Mouse (Mus musculus) liver, postnatal 0 days (tissue): ENCODE results near the gene Pam. TPM values are rescaled to one million over a fixed set of nuclear protein-coding genes. Genes with fewer than 3 reads are reported as not detected.

Experiments
- ATAC-seq: fragments of 200-750 bp; cut with Nextera tagmentation; 2 replicates; pipeline ENCODE4 v1.8.0; 2017; ENCODE audit warnings: mild to moderate bottlenecking, moderate library complexity
- DNase-seq: peaks from one replicate; pipeline ENCODE4 v3.0.0-alpha.2; 2016
- H3K27ac ChIP-seq: fragments of 300-500 bp; sonication (generic); 2 replicates; pipeline ENCODE4 v1.5.1; 2014; ENCODE audit warnings: antibody characterized with exemption, moderate library complexity, mild to moderate bottlenecking, low read depth
- H3K27me3 ChIP-seq: fragments of 300-500 bp; sonication (generic); 2 replicates; pipeline ENCODE4 v1.6.1; 2014; ENCODE audit warnings: low read length, control low read depth, mixed read lengths; ENCODE audit not compliant: insufficient read depth
- H3K36me3 ChIP-seq: fragments of 300-500 bp; sonication (generic); replicated peaks from 2 replicates; pipeline ENCODE4 v1.6.1; 2014; ENCODE audit warnings: mild to moderate bottlenecking, control low read depth, low read length, moderate library complexity, mixed read lengths; ENCODE audit not compliant: insufficient read depth
- H3K4me1 ChIP-seq: fragments of 300-500 bp; sonication (generic); 2 replicates; pipeline ENCODE4 v1.6.1; 2014; ENCODE audit warnings: antibody characterized with exemption, mild to moderate bottlenecking, control low read depth; ENCODE audit not compliant: insufficient read depth
- H3K4me2 ChIP-seq: fragments of 300-500 bp; sonication (generic); 2 replicates; pipeline ENCODE4 v1.6.1; 2014; ENCODE audit warnings: low read depth, mild to moderate bottlenecking, low read length, moderate library complexity, mixed read lengths
- H3K4me3 ChIP-seq: fragments of 300-500 bp; sonication (generic); 2 replicates; pipeline ENCODE4 v1.5.1; 2014; ENCODE audit warnings: low read depth, low read length
- H3K9ac ChIP-seq: fragments of 300-500 bp; sonication (generic); replicated peaks from 2 replicates; pipeline ENCODE4 v1.6.1; 2014; ENCODE audit warnings: mild to moderate bottlenecking, moderate library complexity
- H3K9me3 ChIP-seq: fragments of 300-500 bp; sonication (generic); 2 replicates; pipeline ENCODE4 v1.6.1; 2016; ENCODE audit warnings: mild to moderate bottlenecking, control low read depth, low read length, mixed read lengths
- CTCF ChIP-seq: sonication (generic); IDR thresholded peaks from 2 replicates; pipeline ENCODE4 v1.5.1; 2016; ENCODE audit warnings: antibody characterized with exemption, low read depth
- EP300 ChIP-seq: IDR thresholded peaks from 2 replicates; pipeline ENCODE4 v1.6.1; 2016; ENCODE audit warnings: antibody characterized with exemption, low read depth, mild to moderate bottlenecking
- WGBS: fragments of 180-500 bp; shearing (Covaris S2); extraction: QIAGEN DNeasy Blood & Tissue Kit; methylation state at CpG from one replicate; pipeline ENCODE4 v1.1.7; 2014; ENCODE audit not compliant: insufficient replicate concordance; 5-methylcytosine and 5-hydroxymethylcytosine counted together
- polyA plus RNA-seq: library from polyadenylated mRNA; unstranded; fragments of >200 nt; fragmentation: Nextera tagmentation; extraction: Ambion mirVana; gene quantifications from 2 replicates; pipeline ENCODE4 v1.2.1, GENCODE M21; 2015

Gene Pam
- polyA plus RNA-seq, 1 experiment from 2014 or later = 21.8 TPM

DNA sequence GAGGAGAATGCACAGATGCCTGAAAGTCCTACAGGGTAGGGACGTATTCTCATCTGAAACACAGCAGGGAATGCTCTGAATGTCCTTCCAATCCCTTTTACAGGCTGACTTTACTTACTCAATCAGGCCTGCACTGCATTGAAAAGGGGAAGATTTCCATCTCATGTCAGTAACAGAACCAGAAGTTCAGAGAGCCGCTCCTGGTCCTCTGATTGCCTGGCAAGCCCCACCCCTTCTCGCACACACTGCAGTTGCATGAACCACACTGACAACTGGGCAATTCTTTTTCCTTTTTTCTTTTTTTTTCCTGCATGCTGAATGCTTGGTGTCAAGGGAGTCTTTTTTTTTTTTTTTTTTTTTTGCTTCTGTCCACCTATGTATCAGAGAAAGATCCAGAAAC is 11.9 kb downstream of the Pam start:
- 57% methylated on average over 3 of the region's 3 CpGs for WGBS
- Histone ChIP-seq H3K9ac (no peak overlapping the region), H3K4me2 (no peak overlapping the region)

DNA sequence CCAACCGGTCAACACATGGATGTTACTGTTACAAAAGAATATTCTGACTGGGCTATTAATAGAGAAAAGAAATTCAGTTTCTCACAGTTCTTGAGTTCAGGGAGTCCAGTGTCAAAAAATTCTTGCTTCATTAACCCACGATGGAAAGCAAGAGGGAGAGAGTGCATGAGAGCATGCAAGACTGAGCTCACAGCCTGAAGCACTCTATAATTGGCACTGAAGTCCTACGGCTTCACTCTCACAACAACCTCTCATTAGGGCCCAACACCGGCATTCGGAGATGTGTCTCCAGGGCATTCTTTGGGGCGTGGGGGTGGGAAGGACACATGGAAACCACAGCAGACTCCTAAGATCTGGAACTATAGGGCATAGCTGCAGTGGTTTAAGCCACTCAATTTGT is 12.5 kb downstream of the Pam start:
- WGBS = 83% methylated on average over 6 of the region's 6 CpGs
- no peaks in the 10 kb centered on the region for H3K9me3 ChIP-seq
- no peak for TF ChIP-seq CTCF
- no peak for TF ChIP-seq EP300

More for the DNA sequence above, 11.9 kb downstream of the Pam start:
- no peak overlapping the region for H3K4me3 ChIP-seq
- DNase-seq (no peak), ATAC-seq (no peak)
- H3K36me3 ChIP-seq = no peaks in the 10 kb centered on the region
- TF ChIP-seq CTCF = no peak
- TF ChIP-seq EP300 = no peak
- H3K27ac ChIP-seq = no peak overlapping the region
- no peaks in the 10 kb centered on the region for H3K27me3 ChIP-seq
- no peaks in the 10 kb centered on the region for H3K9me3 ChIP-seq
- H3K4me1 ChIP-seq = no peaks in the 10 kb centered on the region

DNA sequence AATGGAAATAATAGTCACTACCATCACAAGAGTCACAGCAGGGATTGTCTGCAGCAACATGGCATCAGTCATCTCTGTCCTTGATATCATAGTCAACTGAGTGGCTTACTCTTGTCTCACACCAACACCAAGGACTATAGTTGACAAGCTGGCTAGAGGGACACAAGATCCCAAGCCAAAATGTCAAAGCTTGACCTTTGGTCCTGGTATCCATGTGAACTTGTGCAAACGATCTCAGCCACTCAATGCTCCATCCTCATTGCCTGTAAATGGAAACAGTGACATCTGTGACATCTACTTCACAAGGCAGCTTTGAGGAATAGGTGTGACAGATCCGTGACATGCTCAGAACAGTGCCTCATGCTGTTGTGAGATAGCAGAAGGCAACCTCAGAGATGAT is 15.0 kb downstream of the Pam start:
- Histone ChIP-seq H3K4me2 (no peak overlapping the region), H3K27me3 (no peaks in the 10 kb centered on the region), H3K4me3 (no peak overlapping the region), H3K27ac (no peak overlapping the region), H3K36me3 (no peaks in the 10 kb centered on the region), H3K9ac (no peak overlapping the region), H3K9me3 (no peaks in the 10 kb centered on the region), H3K4me1 (no peaks in the 10 kb centered on the region)
- 53% methylated on average over 2 of the region's 2 CpGs for WGBS
- DNase-seq (no peak), ATAC-seq (no peak)
- TF ChIP-seq CTCF = no peak
- TF ChIP-seq EP300 = no peak

More for the DNA sequence above, 12.5 kb downstream of the Pam start:
- Histone ChIP-seq H3K4me2 (no peak overlapping the region), H3K9ac (no peak overlapping the region), H3K27me3 (no peaks in the 10 kb centered on the region), H3K4me3 (no peak overlapping the region), H3K4me1 (no peaks in the 10 kb centered on the region), H3K27ac (no peak overlapping the region), H3K36me3 (no peaks in the 10 kb centered on the region)
- ATAC-seq (no peak), DNase-seq (no peak)

DNA sequence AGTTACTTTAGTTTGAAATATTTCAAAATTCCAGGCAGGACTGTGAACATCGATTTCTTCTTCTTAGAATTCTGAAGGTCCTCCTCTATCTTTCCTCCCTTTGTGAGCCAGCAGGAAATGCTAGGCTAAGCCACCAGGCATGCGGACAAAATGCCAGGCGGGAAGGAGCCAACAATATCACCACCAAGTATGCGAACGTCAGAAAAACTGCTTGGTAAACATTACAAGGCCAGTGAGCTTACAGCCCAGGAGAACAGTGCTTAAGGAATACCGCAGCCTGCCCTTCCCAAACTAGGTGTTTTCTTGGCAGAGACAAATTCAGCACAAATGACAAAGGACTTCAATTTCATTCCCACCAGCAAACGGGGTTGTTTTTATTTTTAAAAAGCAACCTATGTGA is 15.8 kb downstream of the Pam start:
- TF ChIP-seq EP300 = no peak
- TF ChIP-seq CTCF = no peak
- no peak overlapping the region for H3K9ac ChIP-seq
- 65% methylated on average over 7 of the region's 7 CpGs for WGBS
- no peaks in the 10 kb centered on the region for H3K9me3 ChIP-seq
- no peak for ATAC-seq
- no peaks in the 10 kb centered on the region for H3K36me3 ChIP-seq
- no peak overlapping the region for H3K4me3 ChIP-seq
- DNase-seq = no peak
- no peaks in the 10 kb centered on the region for H3K27me3 ChIP-seq
- no peak overlapping the region for H3K4me2 ChIP-seq
- H3K27ac ChIP-seq = no peak overlapping the region
- H3K4me1 ChIP-seq = no peaks in the 10 kb centered on the region

DNA sequence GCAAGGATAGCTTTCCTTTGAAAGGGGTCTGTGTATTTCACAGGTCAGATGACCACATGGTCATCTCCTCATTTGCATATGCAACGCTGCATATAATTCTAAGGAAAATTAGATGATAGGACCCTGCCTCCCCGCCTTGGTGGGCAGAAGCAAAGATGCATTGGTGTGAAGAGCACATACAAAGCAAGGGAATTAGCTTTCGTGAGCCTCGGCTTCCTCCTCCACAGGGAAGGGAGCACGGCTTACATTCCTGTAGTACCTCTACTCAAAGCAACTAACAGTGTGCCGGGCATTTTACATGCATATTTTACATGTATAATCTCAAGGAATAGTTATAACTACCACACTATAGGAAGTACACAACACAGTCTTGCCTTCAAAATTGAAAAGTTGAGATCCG is 16.7 kb downstream of the Pam start:
- Histone ChIP-seq H3K4me1 (no peaks in the 10 kb centered on the region), H3K9ac (no peak overlapping the region), H3K4me3 (no peak overlapping the region), H3K4me2 (no peak overlapping the region), H3K9me3 (no peaks in the 10 kb centered on the region), H3K27me3 (no peaks in the 10 kb centered on the region), H3K27ac (no peak overlapping the region), H3K36me3 (no peaks in the 10 kb centered on the region)
- ATAC-seq (no peak), DNase-seq (no peak)
- no peak for TF ChIP-seq EP300
- no peak for TF ChIP-seq CTCF
- WGBS = 81% methylated on average over 7 of the region's 7 CpGs

DNA sequence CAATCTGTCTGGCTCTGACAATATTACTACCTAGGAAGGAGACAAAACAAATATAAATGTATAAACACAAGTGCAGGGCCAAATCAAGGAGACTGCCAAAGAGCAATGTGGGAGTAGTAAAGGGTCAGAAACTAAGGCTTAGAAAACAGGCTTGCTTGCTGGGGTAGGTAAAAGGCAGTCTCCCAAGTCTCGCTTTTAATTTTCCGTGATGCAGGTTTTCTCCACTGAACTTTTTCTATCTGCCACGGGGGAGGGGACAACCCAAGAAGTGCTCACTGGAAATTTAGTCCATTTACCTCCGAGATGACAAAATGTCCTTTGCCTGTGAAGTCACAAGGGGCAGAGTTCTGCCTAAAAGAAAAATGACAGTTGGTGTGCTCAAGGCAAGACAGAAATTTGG is 21.6 kb downstream of the Pam start:
- no peak overlapping the region for H3K4me2 ChIP-seq
- no peaks in the 10 kb centered on the region for H3K36me3 ChIP-seq
- no peak for ATAC-seq
- H3K27ac ChIP-seq = no peak overlapping the region
- no peak for DNase-seq
- no peak overlapping the region for H3K9ac ChIP-seq
- no peaks in the 10 kb centered on the region for H3K9me3 ChIP-seq
- no peak overlapping the region for H3K4me3 ChIP-seq
- no peak for TF ChIP-seq EP300
- TF ChIP-seq CTCF = no peak
- no peaks in the 10 kb centered on the region for H3K4me1 ChIP-seq
- 68% methylated on average over 4 of the region's 4 CpGs for WGBS
- H3K27me3 ChIP-seq = no peaks in the 10 kb centered on the region

DNA sequence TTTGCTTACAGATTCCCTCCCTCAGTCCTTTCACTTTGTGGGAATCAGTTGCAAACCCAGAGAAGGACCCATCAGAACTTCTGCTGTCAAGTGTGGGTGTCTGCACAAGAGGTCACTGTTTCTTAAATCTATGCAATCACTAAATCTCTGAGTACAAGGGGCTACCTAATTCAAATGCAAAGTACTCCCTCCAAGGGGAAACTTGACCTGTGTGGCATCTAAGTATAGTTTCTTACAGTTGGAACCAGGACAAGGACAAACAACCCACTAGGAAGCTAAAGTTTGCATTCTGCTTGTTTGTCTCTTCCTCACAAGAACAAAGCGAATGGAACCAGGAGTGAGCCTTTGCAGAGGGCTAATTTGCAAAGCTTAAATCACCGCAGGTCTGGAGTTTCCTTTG is 22.3 kb downstream of the Pam start:
- TF ChIP-seq EP300 = no peak
- TF ChIP-seq CTCF = no peak
- no peak overlapping the region for H3K9ac ChIP-seq
- 66% methylated on average over 2 of the region's 2 CpGs for WGBS

More for the DNA sequence above, 22.3 kb downstream of the Pam start:
- no peaks in the 10 kb centered on the region for H3K9me3 ChIP-seq
- H3K36me3 ChIP-seq = no peaks in the 10 kb centered on the region
- H3K27me3 ChIP-seq = no peaks in the 10 kb centered on the region
- ATAC-seq = no peak
- no peak for DNase-seq
- no peak overlapping the region for H3K27ac ChIP-seq
- no peak overlapping the region for H3K4me3 ChIP-seq
- no peak overlapping the region for H3K4me2 ChIP-seq
- no peaks in the 10 kb centered on the region for H3K4me1 ChIP-seq
